Mouse (Mus musculus): ENCODE data around the gene Sirt4. TPM values are rescaled to one million over a fixed set of nuclear protein-coding genes. Genes with fewer than 3 reads are reported as not detected.
"Not testable (repeated sequence)": the region's sequence is repeated elsewhere in the genome, so short reads cannot be mapped to it uniquely, and the experiment has no call there.

Sirt4 gene
- polyA plus RNA-seq, 1 experiment from 2014 or later: 7.5 TPM

- Histone ChIP-seq H3K27ac (no peak overlapping the region), H3K4me2 (no peak overlapping the region), H3K4me3 (no peak overlapping the region), H3K36me3 (no peaks in the 10 kb centered on the region), H3K4me1 (peaks cover 22% of the 10 kb centered on the region), H3K9me3 (replicated peaks) (no peaks in the 10 kb centered on the region), H3K9ac (no peak overlapping the region), H3K27me3 (replicated peaks) (peaks cover under 1% of the 10 kb centered on the region; the same call in 1 of the 2 replicates)
- WGBS (ENCODE audit: insufficient replicate concordance): 63% methylated on average over 12 of the region's 12 CpGs
- no peak for ATAC-seq
Measured at GRCm38 (mm10) chr5:115500383-115500935, 15.9 kb upstream of the Sirt4 start.

DNA sequence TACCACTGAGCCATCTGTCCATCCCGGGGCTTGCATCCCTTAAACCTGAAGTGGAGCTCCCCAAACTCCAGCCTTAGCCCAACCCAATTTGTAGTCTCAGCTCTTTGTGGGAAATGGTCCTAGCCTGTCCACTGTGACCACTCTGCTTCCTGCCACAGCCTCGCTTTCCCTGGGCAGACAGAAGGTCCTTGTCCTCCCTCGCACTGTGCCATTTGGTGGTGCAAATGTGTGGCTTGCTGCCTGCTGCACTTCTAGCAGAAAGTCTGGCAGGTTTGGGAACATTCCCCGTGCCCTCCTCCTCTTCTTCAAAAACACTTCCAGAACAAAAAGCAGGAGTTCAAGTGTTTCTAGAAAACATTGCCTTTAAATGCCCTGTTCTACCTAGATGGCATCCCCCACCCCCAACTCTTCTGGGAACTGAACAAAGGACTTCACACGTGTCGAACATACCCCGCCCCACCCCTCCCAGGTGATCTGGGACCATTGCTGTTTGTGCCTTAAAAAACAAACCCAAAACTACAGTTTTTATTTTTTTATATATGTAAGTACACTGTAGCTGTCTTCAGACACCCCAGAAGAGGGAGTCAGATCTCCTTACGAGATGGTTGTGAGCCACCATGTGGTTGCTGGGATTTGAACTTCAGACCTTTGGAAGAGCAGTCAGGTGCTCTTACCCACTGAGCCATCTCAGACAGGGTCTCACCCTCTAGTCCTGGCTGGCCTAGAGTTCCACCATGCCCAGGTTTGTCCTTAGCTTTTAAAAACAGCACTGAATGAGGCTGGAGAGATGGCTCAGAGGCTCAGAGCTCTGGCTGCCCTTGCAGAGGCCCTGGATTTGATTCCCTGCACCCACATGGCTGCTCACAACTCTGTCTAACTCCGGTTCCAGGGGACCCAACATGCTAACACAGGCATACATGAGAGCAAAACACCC lies 14.0 kb upstream of the Sirt4 start:
- no peaks in the 10 kb centered on the region for H3K36me3 ChIP-seq
- H3K9ac ChIP-seq: no peak overlapping the region
- H3K9me3 ChIP-seq (replicated peaks): no peaks in the 10 kb centered on the region
- no peak overlapping the region for H3K4me2 ChIP-seq
- no peak for ATAC-seq
- no peak overlapping the region for H3K27ac ChIP-seq
- no peak overlapping the region for H3K4me3 ChIP-seq
- 38% methylated on average over 9 of the region's 9 CpGs for WGBS (ENCODE audit: insufficient replicate concordance)
- peaks cover 26% of the 10 kb centered on the region for H3K4me1 ChIP-seq
- H3K27me3 ChIP-seq (replicated peaks): no peaks in the 10 kb centered on the region

DNA sequence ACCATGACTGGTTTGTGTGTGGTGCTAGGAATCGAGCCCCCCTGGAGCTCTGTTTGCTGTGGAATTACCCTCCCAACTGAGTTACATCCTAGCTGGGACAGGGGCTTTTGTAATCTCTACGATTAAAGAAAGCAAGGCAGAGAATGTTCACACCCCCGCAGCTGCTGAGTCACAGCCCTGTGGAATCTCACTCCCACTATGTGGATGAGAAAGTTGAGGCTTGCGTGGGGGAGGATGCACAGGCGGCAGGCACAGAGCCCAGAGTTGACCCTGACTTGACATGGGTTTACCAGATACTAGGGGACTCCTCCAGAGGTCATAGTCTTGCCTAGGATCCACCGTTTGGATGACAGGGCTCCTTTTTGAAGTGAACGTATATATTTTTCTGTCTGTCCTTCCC lies 12.5 kb upstream of the Sirt4 start:
- no peaks in the 10 kb centered on the region for H3K27me3 ChIP-seq (replicated peaks)
- 69% methylated on average over 7 of the region's 7 CpGs for WGBS (ENCODE audit: insufficient replicate concordance)
- H3K9ac ChIP-seq: no peak overlapping the region

GRCm38 (mm10) chr5:115495618-115496017 lies 11.1 kb upstream of the Sirt4 start:
- not testable (repeated sequence) for H3K4me2 ChIP-seq; H3K4me3 ChIP-seq; H3K36me3 ChIP-seq; H3K27ac ChIP-seq; H3K27me3 ChIP-seq (replicated peaks); ATAC-seq; H3K9me3 ChIP-seq (replicated peaks); H3K9ac ChIP-seq
- H3K4me1 ChIP-seq: peaks cover 50% of the 10 kb centered on the region
- WGBS (ENCODE audit: insufficient replicate concordance): 77% methylated on average over 3 of the region's 3 CpGs

More for the DNA sequence above, 12.5 kb upstream of the Sirt4 start:
- Histone ChIP-seq H3K27ac (no peak overlapping the region), H3K4me2 (no peak overlapping the region), H3K36me3 (no peaks in the 10 kb centered on the region), H3K9me3 (replicated peaks) (no peaks in the 10 kb centered on the region), H3K4me1 (peaks cover 36% of the 10 kb centered on the region), H3K4me3 (no peak overlapping the region)
- no peak for ATAC-seq

DNA sequence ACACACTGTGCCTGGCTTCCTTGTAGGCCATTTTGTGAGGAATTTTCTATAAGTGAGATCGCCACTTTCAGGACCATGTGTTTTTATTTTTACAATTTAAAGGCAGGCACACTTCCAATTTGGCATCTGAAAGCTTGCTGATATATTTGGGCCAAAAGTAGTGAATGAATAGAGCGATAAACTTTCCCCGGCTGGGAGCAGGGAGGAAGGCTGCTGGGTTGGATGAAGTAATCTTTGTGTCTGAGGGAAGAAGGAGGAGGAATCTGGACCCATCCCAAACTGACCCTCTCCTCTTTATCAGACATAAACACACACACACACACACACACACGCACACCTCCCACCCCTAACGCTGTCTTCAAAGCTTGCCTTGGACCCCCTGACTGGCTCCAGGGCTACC lies 8.9 kb upstream of the Sirt4 start:
- Histone ChIP-seq H3K4me3 (no peak overlapping the region), H3K27ac (no peak overlapping the region), H3K4me1 (peaks cover 50% of the 10 kb centered on the region), H3K27me3 (replicated peaks) (no peaks in the 10 kb centered on the region), H3K36me3 (no peaks in the 10 kb centered on the region), H3K9ac (no peak overlapping the region), H3K9me3 (replicated peaks) (no peaks in the 10 kb centered on the region), H3K4me2 (no peak overlapping the region)
- 44% methylated on average over 5 of the region's 5 CpGs for WGBS (ENCODE audit: insufficient replicate concordance)
- ATAC-seq: no peak

DNA sequence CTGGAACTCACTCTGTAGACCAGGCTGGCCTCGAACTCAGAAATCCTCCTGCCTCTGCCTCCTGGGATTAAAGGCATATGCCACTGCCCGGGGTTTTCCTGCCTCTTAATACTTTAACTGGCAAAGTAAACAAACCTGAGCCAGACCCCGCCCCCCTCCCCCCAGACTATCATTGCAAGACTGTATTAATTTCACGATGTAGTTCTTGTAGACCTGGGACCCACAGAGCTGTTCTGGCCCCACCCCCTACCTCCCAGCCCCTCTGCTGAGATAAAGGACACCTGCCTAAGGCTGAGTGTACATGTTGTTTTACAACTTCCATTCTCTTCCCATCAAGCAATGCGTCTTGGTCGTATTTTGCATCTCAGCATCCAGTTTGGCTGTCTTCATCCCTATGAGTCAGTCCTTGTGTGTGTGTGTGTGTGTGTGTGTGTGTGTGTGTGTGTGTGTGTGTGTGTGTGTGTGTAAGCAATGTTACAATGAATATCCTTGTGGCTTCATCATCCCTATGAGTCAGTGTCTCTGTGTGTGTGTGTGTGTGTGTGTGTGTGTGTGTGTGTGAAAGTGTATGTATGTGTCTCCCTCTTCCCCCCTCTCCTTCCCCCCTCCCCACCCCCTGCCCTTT lies 8.3 kb upstream of the Sirt4 start:
- H3K4me1 ChIP-seq: peaks cover 52% of the 10 kb centered on the region
- no peak overlapping the region for H3K27ac ChIP-seq
- no peak for ATAC-seq
- WGBS (ENCODE audit: insufficient replicate concordance): 55% methylated on average over 6 of the region's 6 CpGs
- no peak overlapping the region for H3K4me2 ChIP-seq
- no peak overlapping the region for H3K4me3 ChIP-seq
- H3K9me3 ChIP-seq (replicated peaks): no peaks in the 10 kb centered on the region
- H3K36me3 ChIP-seq: no peaks in the 10 kb centered on the region
- H3K9ac ChIP-seq: no peak overlapping the region
- H3K27me3 ChIP-seq (replicated peaks): no peaks in the 10 kb centered on the region

DNA sequence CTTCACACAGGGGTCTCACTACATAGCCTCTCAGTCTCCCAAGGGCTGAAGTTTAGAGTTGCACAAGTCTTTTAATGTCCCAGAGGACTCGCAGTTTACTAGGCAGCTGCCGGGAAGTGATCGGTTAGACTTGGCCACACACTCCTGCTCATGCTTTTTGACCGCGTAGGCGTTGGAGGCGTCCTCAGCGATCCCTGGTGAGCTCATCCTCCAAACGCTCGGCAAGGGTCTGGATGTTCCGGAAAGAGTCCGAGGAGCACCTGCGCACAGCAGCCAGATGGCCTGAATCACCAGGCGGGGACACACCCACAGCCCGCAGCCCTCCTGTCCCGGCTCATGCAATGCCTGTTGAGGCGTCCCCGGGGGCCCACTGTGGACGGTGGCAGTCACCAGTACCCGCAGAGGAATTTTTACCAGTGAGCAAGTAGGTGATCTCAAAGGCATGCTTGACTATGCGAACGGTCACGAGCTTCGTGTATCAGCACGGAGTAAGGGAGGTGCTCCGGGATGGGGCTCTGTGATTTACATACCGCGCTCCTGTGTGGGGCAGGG lies 7.3 kb upstream of the Sirt4 start:
- WGBS (ENCODE audit: insufficient replicate concordance): 4% methylated on average over 28 of the region's 28 CpGs
- peak overlapping the region; percentile 33 for H3K4me3 ChIP-seq
- no peak for ATAC-seq
- peak overlapping the region; percentile 63 for H3K9ac ChIP-seq
- H3K27me3 ChIP-seq (replicated peaks): no peaks in the 10 kb centered on the region
- peak overlapping the region; percentile 70 for H3K4me2 ChIP-seq
- H3K4me1 ChIP-seq: peaks cover 49% of the 10 kb centered on the region
- H3K36me3 ChIP-seq: no peaks in the 10 kb centered on the region
- no peaks in the 10 kb centered on the region for H3K9me3 ChIP-seq (replicated peaks)
- peak overlapping the region; percentile 53; the same call in 1 of the 2 replicates for H3K27ac ChIP-seq

- Histone ChIP-seq H3K4me1 (peaks cover 47% of the 10 kb centered on the region), H3K27ac (peak overlapping the region; percentile 100), H3K4me2 (peak overlapping the region; percentile 70), H3K27me3 (replicated peaks) (0 out of 2 replicates have a peak, but pooled peaks cover 2% of the 10 kb centered on the region), H3K36me3 (no peaks in the 10 kb centered on the region), H3K4me3 (peak overlapping the region; percentile 17), H3K9ac (peak overlapping the region; percentile 63), H3K9me3 (replicated peaks) (no peaks in the 10 kb centered on the region)
- no peak for ATAC-seq
- 18% methylated on average over 5 of the region's 5 CpGs for WGBS (ENCODE audit: insufficient replicate concordance)
Measured at GRCm38 (mm10) chr5:115491076-115491475, 6.6 kb upstream of the Sirt4 start.

GRCm38 (mm10) chr5:115490638-115491000 lies 6.1 kb upstream of the Sirt4 start:
- Histone ChIP-seq H3K9ac (peak overlapping the region; percentile 53), H3K4me3 (peak overlapping the region; percentile 17), H3K27ac (peak overlapping the region; percentile 100), H3K27me3 (replicated peaks) (0 out of 2 replicates have a peak, but pooled peaks cover 3% of the 10 kb centered on the region), H3K9me3 (replicated peaks) (no peaks in the 10 kb centered on the region), H3K36me3 (no peaks in the 10 kb centered on the region), H3K4me2 (peak overlapping the region; percentile 70), H3K4me1 (peaks cover 47% of the 10 kb centered on the region)
- 7% methylated on average over 8 of the region's 8 CpGs for WGBS (ENCODE audit: insufficient replicate concordance)
- ATAC-seq: no peak

- peak; percentile 80 for ATAC-seq
- Histone ChIP-seq H3K9ac (peak overlapping the region; percentile 80), H3K36me3 (no peaks in the 10 kb centered on the region), H3K4me3 (peak overlapping the region; percentile 34), H3K4me2 (peak overlapping the region; percentile 70), H3K4me1 (peaks cover 51% of the 10 kb centered on the region), H3K27ac (peak overlapping the region; percentile 100), H3K27me3 (replicated peaks) (0 out of 2 replicates have a peak, but pooled peaks cover 3% of the 10 kb centered on the region), H3K9me3 (replicated peaks) (no peaks in the 10 kb centered on the region)
- under 1% methylated on average over 50 of the region's 50 CpGs for WGBS (ENCODE audit: insufficient replicate concordance)
Measured at GRCm38 (mm10) chr5:115489699-115490637, 5.4 kb upstream of the Sirt4 start.

Data from liver, embryonic 12.5 days (tissue).